Mouse (Mus musculus): ENCODE results near the gene Btrc. TPM values are rescaled to one million over a fixed set of nuclear protein-coding genes. Genes with fewer than 3 reads are reported as not detected.
A peak's percentile ranks its signal among the peaks of the same experiment; 100 is the strongest.
"Not testable (repeated sequence)": the region's sequence is repeated elsewhere in the genome, so short reads cannot be mapped to it uniquely, and the experiment has no call there.

The Btrc gene
- 10 to 100 TPM; 27.1 to 28.1 TPM for total RNA-seq (2021)
- long read RNA-seq, experiment 1, transcript Btrc-201 (15 exons, 2,978 nt) = major isoform, 6 of 52 reads
- long read RNA-seq, experiment 1, partial matches to known transcripts = 3 of 52 reads
- long read RNA-seq, experiment 1, other reads (novel, unspliced or antisense) = 41 of 52 reads
- long read RNA-seq, experiment 2, transcript Btrc-201 (15 exons, 2,978 nt) = major isoform, 8 of 32 reads
- long read RNA-seq, experiment 2, partial matches to known transcripts = 2 of 32 reads
- long read RNA-seq, experiment 2, other reads (novel, unspliced or antisense) = 22 of 32 reads

- intact Hi-C loops (cut with DNase I; ENCODE audit: low total_unique reads) = no loop called here
- peak; percentile 99 for DNase-seq
These were observed at the start of gene Btrc for GRCm38 (mm10) chr19:45363384-45363926. TSS of gene Btrc (plus strand) at chr19:45363734.

GRCm38 (mm10) chr19:45317473-45317882, 46.1 kb upstream of the Btrc start:
- intact Hi-C loops (cut with DNase I; ENCODE audit: low total_unique reads) = no loop called here
- DNase-seq = no peak

- intact Hi-C loops (cut with DNase I; ENCODE audit: low total_unique reads) = no loop called here
These were observed 42.5 kb upstream of the Btrc start for GRCm38 (mm10) chr19:45321062-45321461.

GRCm38 (mm10) chr19:45329039-45329438, 34.5 kb upstream of the Btrc start:
- intact Hi-C loops (cut with DNase I; ENCODE audit: low total_unique reads) = no loop called here
- peak; percentile 64 for DNase-seq

More at GRCm38 (mm10) chr19:45321062-45321461, 42.5 kb upstream of the Btrc start:
- no peak for DNase-seq

GRCm38 (mm10) chr19:45329748-45330298, 33.7 kb upstream of the Btrc start:
- no peak for DNase-seq
- intact Hi-C loops (cut with DNase I; ENCODE audit: low total_unique reads) = no loop called here

- DNase-seq = no peak
- intact Hi-C loops (cut with DNase I; ENCODE audit: low total_unique reads) = no loop called here
These were observed 26.8 kb upstream of the Btrc start for GRCm38 (mm10) chr19:45336718-45337117.

GRCm38 (mm10) chr19:45338182-45338581, 25.4 kb upstream of the Btrc start:
- no peak for DNase-seq
- intact Hi-C loops (cut with DNase I; ENCODE audit: low total_unique reads) = no loop called here

- intact Hi-C loops (cut with DNase I; ENCODE audit: low total_unique reads) = no loop called here
These were observed 19.6 kb upstream of the Btrc start for GRCm38 (mm10) chr19:45343941-45344340.

GRCm38 (mm10) chr19:45348188-45348587, 15.3 kb upstream of the Btrc start:
- DNase-seq = no peak
- intact Hi-C loops (cut with DNase I; ENCODE audit: low total_unique reads) = no loop called here

More at GRCm38 (mm10) chr19:45343941-45344340, 19.6 kb upstream of the Btrc start:
- DNase-seq = no peak

- intact Hi-C loops (cut with DNase I; ENCODE audit: low total_unique reads) = no loop called here
- DNase-seq = no peak
These were observed 13.1 kb upstream of the Btrc start for GRCm38 (mm10) chr19:45350456-45350855.

GRCm38 (mm10) chr19:45352706-45353105, 10.8 kb upstream of the Btrc start:
- DNase-seq; intact Hi-C loops (cut with DNase I; ENCODE audit: low total_unique reads): not testable (repeated sequence)

GRCm38 (mm10) chr19:45355678-45356077, 7.9 kb upstream of the Btrc start:
- DNase-seq = no peak
- intact Hi-C loops (cut with DNase I; ENCODE audit: low total_unique reads) = no loop called here

- intact Hi-C loops (cut with DNase I; ENCODE audit: low total_unique reads); DNase-seq: not testable (repeated sequence)
These were observed 6.7 kb upstream of the Btrc start for GRCm38 (mm10) chr19:45356868-45357267.

GRCm38 (mm10) chr19:45360486-45360885, 3.0 kb upstream of the Btrc start:
- DNase-seq = no peak
- intact Hi-C loops (cut with DNase I; ENCODE audit: low total_unique reads) = no loop called here

GRCm38 (mm10) chr19:45363933-45364391, 428 bp downstream of the Btrc start:
- intact Hi-C loops (cut with DNase I; ENCODE audit: low total_unique reads) = no loop called here
- no peak for DNase-seq

- DNase-seq = no peak
- intact Hi-C loops (cut with DNase I; ENCODE audit: low total_unique reads) = no loop called here
These were observed 3.1 kb downstream of the Btrc start for GRCm38 (mm10) chr19:45366651-45367050.

- intact Hi-C loops (cut with DNase I; ENCODE audit: low total_unique reads); DNase-seq: not testable (repeated sequence)
These were observed 21.3 kb downstream of the Btrc start for GRCm38 (mm10) chr19:45384815-45385214.

- no peak for DNase-seq
- intact Hi-C loops (cut with DNase I; ENCODE audit: low total_unique reads) = no loop called here
These were observed 25.0 kb downstream of the Btrc start for GRCm38 (mm10) chr19:45388551-45388950.

GRCm38 (mm10) chr19:45394078-45394477, 30.5 kb downstream of the Btrc start:
- intact Hi-C loops (cut with DNase I; ENCODE audit: low total_unique reads) = no loop called here
- no peak for DNase-seq

GRCm38 (mm10) chr19:45411000-45411399, 47.5 kb downstream of the Btrc start:
- no peak for DNase-seq
- intact Hi-C loops (cut with DNase I; ENCODE audit: low total_unique reads) = no loop called here

GRCm38 (mm10) chr19:45412694-45413093, 49.2 kb downstream of the Btrc start:
- DNase-seq = no peak

More at GRCm38 (mm10) chr19:45412694-45413093, 49.2 kb downstream of the Btrc start:
- intact Hi-C loops (cut with DNase I; ENCODE audit: low total_unique reads) = no loop called here
